Mouse (Mus musculus) testis, postnatal 14 days (tissue): ENCODE measurements around the gene Shisa6.

Experiments used
- DNase-seq: peaks from one replicate; pipeline ENCODE4 v3.0.0; 2021; ENCODE audit warnings: low spot score

The Shisa6 gene

GRCm38 (mm10) chr11:66525371-66526045 lies at the start of gene Shisa6:
Gene Shisa6, minus strand, starts transcription at chr11:66525964.
- peak; percentile 15 for DNase-seq

DNA sequence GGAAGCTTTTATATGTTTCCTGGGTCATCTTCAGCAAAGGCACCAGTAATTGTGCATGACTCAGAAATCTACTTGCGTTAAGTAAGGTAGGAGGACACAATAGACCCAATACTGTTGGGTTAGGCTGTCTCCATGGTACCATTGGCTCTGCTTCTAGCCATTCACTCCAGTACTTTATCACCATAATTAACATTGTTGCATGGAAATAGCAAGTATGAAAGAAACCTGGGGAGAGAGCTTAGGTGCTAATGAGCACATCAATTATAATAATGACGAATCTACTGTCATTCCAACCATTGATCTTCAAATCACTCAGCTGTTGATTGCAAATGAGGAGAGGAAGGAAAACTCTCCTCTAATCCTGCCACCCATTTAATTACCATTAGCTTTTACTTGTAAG lies 48.1 kb upstream of the Shisa6 start:
- no peak for DNase-seq

- no peak for DNase-seq
Observed at GRCm38 (mm10) chr11:66569045-66569444, 43.3 kb upstream of the Shisa6 start.

DNA sequence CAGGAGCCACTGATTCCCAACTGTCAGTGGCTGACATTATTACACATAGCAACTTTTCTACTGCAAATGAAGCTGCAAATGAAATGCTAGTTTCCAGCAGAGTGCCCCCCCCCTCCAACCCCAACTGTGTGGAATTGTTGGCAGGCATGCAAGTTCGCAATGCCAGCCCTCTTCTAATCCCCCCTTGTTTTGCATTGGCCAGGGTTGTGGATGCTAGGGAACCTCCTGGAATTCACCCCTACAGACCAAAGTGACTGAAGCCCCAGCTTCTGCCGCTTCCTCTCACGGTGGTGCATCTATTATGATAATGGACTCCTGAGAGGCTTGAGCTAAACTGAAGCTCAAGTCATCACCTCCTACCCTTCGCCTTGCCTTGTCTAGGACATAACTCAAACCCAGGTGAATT lies 42.6 kb upstream of the Shisa6 start:
- no peak for DNase-seq

DNA sequence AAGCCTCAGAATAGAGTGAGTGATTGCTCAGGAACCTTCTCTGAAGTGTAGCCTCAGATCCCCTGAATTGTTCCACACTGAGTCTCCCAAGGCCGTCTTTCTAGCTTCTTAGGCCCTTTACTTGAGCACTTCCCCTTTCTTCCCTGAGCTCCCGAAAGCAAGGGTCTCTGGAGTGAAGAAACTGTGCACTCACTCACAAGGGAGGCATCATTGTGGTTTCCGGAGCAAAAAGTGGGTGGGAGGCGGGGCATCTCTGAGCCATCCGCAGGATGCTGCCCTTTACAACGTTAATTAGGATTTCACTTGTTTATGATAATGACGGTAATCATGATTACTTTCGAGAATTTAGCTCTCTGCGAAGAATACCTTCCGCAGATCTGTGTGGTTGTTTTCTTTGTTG lies 41.6 kb upstream of the Shisa6 start:
- DNase-seq: no peak

DNA sequence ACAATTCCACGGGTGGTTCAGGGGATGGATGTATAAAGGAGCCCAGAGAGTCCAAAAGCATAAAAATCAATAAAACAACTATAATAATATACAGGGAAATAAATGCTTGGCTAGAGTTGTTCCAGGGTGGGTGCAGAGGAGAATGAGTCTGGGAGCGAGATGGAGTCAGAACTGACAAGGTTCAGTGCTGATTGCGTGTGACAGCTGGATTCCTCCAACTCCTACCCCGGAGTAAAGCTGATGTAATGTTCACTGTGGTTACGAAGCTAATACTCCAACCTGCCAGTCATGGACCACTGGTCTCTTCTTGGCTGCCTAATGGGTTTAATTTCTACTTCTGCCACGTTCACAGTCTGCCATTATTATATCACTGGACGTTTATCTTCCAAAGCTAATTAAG lies 36.5 kb upstream of the Shisa6 start:
- no peak for DNase-seq

DNA sequence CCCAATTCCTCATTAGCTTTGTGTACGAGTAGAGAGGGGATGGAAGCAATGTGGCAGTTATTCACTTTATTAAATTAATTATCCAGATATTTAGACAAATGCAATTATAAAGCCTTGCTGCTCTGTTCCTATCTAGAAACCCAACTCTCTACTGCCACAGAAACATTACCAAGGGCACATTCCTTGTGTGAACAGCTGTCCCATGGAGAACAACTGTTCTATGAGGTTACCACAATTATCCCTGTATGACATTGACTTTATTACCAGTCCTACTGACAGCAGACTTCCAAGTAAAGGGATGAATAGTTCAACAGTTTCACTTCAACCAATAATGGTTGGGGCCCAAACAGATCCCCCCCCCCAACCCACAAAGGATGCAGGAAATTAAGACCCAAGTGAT lies 12.1 kb upstream of the Shisa6 start:
- no peak for DNase-seq

DNA sequence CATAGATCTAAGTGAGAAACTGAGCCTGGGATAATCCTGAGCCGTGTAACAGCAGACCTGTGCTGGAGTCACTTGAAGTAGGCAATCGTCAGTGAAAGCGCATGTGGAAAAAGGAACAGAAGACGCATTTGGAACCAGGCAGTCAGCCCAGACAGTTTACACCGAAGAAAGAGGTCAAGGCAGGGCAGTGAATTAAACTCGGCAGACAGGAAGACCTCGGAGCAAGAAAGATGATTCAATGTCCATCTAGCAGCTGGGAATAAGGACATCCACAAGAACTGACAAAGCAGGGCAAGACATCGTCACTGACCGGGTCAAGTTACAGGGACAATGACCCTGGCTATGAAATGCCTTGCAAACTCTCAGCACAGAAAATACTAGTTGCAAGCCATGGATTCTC lies 10.1 kb upstream of the Shisa6 start:
- DNase-seq: no peak

- no peak for DNase-seq
Observed at GRCm38 (mm10) chr11:66535156-66535555, 9.4 kb upstream of the Shisa6 start.

GRCm38 (mm10) chr11:66534291-66534690 lies 8.5 kb upstream of the Shisa6 start:
- DNase-seq: no peak

DNA sequence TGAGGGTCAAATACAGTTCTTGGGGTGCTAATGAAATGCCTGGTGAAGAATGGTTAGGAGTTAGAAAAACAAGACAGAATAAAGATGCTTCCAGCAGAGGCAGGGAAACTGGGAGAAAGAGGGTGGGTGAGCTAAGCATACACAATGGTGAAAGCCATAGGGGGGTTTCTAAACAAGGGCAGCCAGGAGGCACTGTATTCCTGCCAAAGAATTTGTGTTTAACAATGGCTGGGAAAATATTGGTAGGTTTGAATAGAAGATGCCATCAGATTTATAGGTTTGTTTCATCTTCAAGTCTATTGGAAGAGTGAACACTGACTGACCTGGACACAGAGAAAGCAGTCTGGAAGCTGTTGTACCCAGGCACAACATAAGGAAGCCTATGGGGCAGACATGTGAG lies 2.4 kb upstream of the Shisa6 start:
- DNase-seq: no peak

DNA sequence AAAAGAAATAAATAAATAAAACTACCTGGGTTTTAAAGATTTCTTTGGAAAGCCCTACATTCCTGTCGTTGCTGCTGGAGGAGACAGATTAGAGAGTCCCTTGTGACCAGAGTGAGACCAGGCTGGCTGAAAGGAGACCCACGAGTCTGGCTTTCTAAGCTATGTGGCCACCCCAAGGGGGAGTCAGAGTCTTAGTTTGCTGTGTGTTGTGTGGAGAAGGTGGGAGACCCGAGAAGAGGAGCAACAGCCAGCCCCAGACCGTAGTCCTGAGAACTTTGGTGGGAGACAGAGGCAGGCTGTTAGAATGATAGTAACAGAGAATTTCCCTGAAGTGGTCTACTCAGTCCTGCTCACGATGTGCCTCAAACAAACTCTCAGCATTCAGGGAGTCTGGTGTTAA lies 1.6 kb upstream of the Shisa6 start:
- no peak for DNase-seq

DNA sequence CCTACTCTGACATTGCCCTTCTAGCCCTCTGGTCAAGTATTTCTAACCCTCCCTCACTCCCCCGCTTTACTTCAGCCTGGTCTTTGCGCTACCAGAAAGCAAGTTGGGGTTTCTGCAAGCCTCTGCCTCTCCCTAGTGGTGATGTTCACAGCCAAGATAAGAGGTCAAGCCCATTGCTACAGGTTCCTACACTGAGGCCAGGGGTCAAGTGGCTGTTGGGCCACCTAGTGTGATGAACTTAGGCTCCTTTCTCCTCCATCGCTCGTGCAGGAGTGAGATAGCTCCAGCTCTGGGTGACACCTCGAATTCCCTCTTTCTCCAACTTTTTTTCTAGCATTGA lies 1.2 kb upstream of the Shisa6 start:
- DNase-seq: peak; percentile 9

DNA sequence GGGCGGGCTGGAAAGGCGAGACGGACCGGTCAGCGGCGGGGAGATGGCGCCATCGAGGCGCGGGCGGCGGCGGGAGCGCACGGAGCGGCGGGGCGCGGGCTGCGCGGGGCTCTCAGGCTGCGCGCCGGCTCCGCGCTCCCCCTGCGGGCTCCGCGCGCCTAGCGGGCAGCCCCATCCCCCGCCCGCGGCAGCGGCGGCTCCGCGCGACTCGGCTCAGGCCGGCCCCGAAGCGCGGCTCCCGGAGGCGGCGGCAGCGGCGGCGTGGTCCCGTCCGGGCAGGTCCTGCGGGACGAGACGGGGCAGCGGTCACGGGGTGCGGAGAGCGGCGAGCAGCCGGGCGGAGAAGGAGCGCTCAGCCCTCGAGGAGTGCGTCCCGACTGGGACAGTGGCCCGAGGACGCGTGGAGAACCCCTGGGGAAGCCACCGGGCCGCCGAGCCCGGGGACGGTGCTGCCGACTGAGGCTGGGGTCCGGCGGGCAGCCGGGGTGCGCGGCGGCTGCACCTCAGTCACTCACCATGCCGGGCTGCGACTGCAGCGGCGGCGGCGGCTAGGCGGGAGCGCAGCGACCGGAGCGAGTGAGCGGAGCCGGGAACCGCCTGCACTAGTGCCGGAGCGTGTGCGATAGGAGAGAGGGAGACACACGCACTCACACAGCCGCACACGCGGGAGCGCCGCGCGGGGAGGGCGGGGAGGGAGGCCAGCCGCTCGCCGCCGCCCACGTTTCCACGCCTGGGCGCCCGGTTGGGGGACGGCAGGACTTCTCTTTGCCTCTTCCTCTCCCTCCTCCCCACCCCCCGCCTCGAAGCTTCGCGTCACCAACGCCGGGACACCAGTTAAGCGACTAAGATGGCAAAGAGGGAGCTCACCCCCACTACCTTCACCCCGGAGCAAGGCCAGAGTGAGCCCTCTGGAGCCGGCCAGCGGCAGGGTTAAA lies 549 bp upstream of the Shisa6 start:
- peak; percentile 12 for DNase-seq

DNA sequence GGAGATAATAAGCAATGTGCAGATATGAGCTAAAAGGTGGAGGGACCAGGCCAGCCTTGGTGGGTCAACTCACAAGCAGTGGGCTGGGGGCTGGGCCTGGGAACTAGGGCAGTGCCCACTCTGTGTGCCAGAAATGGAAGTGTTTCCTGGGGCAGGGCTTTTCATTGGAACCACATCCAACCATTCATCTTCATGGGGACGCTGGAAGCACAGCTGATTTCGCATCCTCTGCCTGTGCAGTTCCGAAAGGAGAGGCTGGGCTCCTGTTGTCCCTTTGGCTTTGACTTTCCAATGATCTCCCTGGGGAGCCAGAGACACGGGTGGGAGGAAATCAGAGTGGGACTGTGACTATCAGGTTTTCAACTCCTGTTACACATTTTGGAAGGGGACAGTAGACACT lies 1.5 kb downstream of the Shisa6 start:
- DNase-seq: no peak

DNA sequence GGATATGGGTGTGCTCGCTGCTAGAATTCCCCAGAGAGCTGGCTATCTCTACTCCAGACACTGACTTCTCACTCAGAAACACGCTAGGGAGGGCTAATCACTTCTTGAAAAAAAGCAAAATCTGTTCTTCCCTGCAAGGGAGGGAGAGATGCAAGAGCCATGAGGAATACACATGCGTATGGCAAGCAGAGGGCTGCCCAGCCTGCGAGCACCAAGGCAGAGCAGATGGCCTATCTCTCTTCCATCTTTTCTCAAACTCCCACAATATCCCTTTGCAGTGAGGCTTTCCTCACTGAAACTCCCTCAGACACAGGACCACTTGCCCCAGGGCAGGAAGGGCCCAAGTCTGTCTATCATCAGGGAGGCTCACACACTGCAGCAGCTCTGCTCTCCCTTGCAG lies 3.4 kb downstream of the Shisa6 start:
- DNase-seq: no peak

DNA sequence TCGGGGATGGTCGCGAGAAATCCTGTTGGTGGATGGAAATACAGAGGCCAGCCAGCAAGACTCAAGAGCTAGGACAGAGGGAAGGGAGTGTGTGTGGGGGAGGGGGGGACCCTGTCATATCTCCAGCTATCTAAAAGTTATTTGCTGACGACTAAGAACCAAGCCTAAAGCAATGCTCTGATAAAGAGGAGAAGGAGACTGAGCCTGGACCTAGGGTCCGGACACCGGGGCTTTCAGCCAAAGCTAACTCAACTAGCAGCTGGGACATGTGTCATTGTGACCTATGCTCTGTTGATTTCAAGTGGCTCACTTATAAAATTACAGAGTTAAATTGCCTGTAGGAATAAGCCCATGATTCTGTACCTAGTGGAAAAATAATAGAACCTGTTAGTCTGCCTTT lies 6.4 kb downstream of the Shisa6 start:
- no peak for DNase-seq

GRCm38 (mm10) chr11:66514346-66514745 lies 11.4 kb downstream of the Shisa6 start:
- no peak for DNase-seq

- DNase-seq: no peak
Observed at GRCm38 (mm10) chr11:66500951-66501350, 24.8 kb downstream of the Shisa6 start.

DNA sequence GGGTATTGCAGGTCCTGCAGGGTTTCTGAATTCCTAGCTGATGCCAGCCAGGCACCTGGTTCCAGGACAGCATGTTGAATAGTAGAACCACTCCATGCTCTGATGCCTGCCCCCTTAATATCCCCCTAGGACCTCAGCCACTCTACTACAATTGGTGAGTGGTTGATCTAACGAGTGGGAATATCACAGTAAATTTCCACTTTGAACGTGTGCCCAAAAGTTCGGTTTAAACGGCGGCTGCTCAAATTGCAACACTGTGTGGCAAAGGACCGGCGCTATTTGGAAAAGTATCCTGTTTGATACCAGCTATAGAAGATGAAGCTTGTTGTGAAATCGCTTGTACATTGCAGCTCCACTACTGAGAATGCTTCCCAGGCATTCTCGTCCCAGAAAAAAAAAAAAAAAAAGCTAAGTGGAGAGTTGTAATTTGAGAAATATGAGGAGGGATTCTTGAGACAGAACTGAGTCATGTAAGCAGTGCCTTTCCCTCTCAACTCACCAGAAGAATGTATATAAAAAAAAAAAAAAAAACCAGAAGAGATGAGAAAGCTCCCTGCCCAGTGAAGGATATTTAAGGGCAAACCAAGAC lies 26.8 kb downstream of the Shisa6 start:
- no peak for DNase-seq

DNA sequence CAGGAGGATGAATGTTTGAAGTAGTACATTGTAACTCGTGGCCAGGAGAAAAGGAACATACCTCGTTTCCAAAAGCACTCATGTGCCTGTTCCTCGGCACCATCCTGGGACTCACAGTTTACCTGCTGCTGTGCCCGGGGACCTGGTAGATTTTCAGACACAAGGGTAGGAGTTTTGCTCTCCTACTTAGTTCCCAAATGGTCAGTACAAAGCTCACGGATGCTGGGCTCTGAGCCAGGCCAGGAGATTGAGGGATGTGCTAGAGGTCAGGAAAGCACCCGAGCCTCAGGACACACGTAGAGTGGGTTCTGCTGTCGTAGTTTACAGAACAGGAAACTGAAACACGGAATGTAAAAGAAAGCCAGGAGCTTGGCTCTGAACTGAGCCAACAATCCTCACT lies 29.5 kb downstream of the Shisa6 start:
- no peak for DNase-seq

DNA sequence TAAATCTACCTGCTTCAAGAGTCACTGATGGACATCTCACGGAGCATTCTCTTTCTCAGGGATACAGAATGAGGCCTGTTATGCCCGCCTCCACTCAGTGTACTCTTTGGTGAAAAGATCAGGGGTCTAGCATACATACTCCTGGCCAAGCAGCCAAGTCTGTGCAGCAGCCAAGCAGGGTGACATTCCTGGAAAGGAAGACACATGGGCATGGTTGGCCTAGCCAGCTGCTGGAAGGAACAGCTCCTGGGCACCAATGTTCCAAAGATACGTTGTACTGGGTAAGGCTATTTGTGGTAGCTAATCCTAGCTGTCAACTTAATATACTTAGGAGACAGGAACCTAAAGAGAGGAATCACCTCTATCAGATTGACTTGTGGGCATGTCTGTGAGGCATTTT lies 31.4 kb downstream of the Shisa6 start:
- DNase-seq: no peak

- DNase-seq: peak; percentile 74
Observed at GRCm38 (mm10) chr11:66487765-66488164, 38.0 kb downstream of the Shisa6 start.
